Mouse (Mus musculus) kidney, adult 11 months (tissue): ENCODE data around the gene Setdb1.

Experiments used
- DNase-seq: peaks from one replicate; pipeline ENCODE4 v3.0.0; 2022

The Setdb1 gene

DNA sequence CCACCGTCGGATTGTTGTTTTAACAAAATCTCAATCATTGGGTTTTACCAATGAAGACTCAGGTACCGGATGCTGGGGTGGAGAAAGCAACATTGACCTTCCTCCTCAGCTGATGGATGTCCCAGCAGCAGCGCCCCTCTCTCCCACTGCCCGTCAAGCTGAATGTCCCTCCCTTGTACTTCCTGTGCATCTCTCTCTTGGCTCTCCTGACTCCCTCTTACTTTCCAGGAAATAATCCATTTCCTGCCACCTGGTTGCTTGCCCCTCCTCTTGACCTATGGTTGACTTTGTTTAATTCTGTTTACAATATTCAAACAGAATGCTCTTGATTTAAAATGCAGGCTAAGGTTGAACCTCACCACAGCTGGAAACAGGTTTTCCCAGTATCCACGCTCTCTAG, 66.8 kb downstream of the Setdb1 start:
- no peak for DNase-seq

GRCm38 (mm10) chr3:95289419-95289818, 67.6 kb downstream of the Setdb1 start:
- DNase-seq = no peak

- no peak for DNase-seq
These were observed 69.5 kb downstream of the Setdb1 start for GRCm38 (mm10) chr3:95287541-95287940.

- DNase-seq = peak; percentile 58
These were observed 70.5 kb downstream of the Setdb1 start for GRCm38 (mm10) chr3:95286510-95286909.

GRCm38 (mm10) chr3:95286011-95286410, 71.0 kb downstream of the Setdb1 start:
- DNase-seq = peak; percentile 65

DNA sequence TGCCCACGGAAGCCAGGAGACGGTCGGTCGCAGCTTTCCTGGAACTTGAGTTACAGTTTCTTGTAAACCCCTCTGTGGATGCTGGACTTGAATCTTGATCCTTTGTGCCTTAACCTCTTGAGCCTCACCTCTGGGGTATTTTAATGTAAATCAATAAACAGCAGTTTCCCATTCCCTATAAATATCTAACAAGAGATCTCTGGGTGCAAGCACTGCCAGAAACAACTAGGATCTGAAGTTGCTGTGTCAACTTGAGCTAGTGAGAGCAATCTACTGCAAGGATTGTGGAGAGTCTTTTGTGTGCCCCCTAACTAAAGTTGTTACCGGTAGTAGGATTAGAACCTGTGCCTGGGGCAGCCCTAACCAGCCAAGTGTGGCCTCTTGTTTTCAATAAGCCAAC, 71.6 kb downstream of the Setdb1 start:
- DNase-seq = no peak

GRCm38 (mm10) chr3:95284501-95285281, 72.3 kb downstream of the Setdb1 start:
- DNase-seq = no peak

GRCm38 (mm10) chr3:95284062-95284461, 72.9 kb downstream of the Setdb1 start:
- DNase-seq = no peak

DNA sequence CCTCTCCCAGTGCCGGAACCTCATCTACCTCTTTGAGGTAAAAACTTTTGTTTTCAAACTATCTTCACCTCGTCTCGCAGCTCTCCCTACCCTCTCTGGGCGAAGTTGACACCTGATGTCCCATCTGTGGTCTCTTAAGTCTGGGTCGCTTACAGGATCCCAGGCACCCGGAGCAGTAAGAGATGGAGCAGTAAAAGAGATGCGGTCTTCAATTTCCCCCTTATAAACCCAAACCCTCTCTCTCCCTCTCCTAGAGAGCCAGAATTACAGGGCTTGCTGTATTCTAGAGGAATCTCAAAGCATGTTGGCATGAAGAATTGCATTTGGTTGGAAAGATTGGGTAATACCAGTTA, 73.4 kb downstream of the Setdb1 start:
- DNase-seq = no peak

GRCm38 (mm10) chr3:95282865-95283588, 74.0 kb downstream of the Setdb1 start:
- peak; percentile 85 for DNase-seq

DNA sequence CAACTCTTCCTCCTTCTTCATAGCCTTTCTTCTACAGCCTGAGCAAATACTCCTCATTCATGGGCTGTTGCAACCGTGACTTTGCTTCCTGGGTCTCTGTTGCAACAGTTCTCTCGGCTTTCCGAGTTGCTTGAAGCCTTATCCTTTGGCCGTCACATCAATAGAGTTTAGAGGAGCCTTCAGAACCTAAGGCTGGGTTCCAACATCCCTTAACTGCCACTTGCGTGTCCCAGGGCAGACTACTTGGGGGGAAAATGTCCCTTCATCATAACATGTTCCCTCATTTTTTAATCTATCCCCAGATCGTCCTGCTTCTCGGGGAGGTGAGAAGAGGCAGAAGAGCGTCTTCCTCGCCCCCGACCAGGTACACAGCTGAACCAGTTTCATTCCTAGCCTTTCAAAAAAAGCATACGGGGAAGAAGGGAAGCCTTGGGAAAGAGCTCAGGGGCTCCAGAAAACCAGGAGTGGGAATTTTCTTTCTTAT, 74.6 kb downstream of the Setdb1 start:
- DNase-seq = no peak

GRCm38 (mm10) chr3:95281216-95282126, 75.5 kb downstream of the Setdb1 start, which contains the start of the genes Mindy1 and Prune1:
TSS of gene Mindy1 (plus strand) at chr3:95281345.
TSS of gene Prune1 (minus strand) at chr3:95282076.
- DNase-seq = peak; percentile 98

GRCm38 (mm10) chr3:95280747-95281146, 76.3 kb downstream of the Setdb1 start:
- peak; percentile 54 for DNase-seq

GRCm38 (mm10) chr3:95277149-95277551, 79.9 kb downstream of the Setdb1 start:
- DNase-seq = no peak

DNA sequence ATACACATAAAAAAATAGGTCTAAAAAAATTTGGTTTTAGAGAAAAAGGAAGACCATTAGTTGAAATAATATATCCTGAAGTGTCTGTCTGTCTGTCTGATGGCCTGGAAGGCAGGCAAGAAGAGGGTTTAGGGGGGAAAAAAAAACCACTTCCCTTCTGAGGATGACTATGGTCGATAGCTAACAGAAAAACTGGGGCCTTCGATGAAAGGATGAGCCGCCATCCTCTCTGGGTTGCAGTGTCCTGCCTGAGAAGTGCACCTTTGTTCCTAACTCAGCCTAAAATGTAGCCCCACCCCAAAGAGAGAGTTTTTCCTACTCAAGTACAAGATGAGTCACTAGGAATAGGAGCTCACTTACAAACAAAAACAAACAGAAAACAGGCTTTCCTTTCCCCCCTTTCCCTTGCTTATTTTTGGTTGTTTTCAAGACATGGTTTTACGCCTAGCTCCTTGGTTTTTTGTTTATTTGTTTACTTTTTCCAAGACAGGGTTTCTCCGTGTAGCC, 80.5 kb downstream of the Setdb1 start:
- no peak for DNase-seq

DNA sequence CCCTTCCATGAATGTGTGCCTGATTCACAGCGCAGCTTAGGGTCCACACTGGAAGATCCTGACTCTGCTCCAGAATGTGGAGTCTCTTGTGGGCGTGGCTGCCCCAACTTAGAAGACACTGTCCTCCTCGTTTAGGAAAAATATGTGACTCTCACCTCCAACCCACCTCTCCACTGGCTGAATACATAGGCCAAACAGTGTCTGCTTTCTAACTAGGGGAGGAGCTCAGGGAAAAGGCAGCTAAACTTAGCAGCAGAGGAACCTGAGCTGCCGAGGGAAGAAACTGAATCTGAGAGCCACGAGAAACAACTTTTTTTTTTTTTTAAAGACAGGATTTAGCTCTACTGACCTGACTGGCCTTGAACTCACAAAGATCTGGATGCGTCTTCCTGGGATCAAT, 81.8 kb downstream of the Setdb1 start:
- no peak for DNase-seq

GRCm38 (mm10) chr3:95274453-95274852, 82.5 kb downstream of the Setdb1 start:
- DNase-seq = no peak
